Mouse (Mus musculus) megakaryocyte, adult 5-6 weeks (primary cell): ENCODE measurements around the gene Smarca5. TPM values are rescaled to one million over a fixed set of nuclear protein-coding genes. Genes with fewer than 3 reads are reported as not detected.
A peak's percentile ranks its signal among the peaks of the same experiment; 100 is the strongest.

Source experiments
- ATAC-seq: 2 replicates; pipeline ENCODE4 v1.8.0; 2016; ENCODE audit warnings: mild to moderate bottlenecking, inconsistent platforms; ENCODE audit not compliant: poor library complexity, severe bottlenecking
- total RNA-seq, 2 experiments: library from RNA; stranded (forward) in 1 of 2; stranded (reverse) in 1 of 2; fragments of 153-499, 151-499 nt in 1 of 2; fragments of 221-1000, 200-1000 nt in 1 of 2; gene quantifications; 2 replicates each; pipeline versions ENCODE4 v1.2.3 to v1.2.4; 2015 to 2017

The Smarca5 gene
- total RNA-seq (2015) (69.7 and 76.6 TPM in 2 replicates), total RNA-seq (2017) (122 and 140 TPM in 2 replicates)

DNA sequence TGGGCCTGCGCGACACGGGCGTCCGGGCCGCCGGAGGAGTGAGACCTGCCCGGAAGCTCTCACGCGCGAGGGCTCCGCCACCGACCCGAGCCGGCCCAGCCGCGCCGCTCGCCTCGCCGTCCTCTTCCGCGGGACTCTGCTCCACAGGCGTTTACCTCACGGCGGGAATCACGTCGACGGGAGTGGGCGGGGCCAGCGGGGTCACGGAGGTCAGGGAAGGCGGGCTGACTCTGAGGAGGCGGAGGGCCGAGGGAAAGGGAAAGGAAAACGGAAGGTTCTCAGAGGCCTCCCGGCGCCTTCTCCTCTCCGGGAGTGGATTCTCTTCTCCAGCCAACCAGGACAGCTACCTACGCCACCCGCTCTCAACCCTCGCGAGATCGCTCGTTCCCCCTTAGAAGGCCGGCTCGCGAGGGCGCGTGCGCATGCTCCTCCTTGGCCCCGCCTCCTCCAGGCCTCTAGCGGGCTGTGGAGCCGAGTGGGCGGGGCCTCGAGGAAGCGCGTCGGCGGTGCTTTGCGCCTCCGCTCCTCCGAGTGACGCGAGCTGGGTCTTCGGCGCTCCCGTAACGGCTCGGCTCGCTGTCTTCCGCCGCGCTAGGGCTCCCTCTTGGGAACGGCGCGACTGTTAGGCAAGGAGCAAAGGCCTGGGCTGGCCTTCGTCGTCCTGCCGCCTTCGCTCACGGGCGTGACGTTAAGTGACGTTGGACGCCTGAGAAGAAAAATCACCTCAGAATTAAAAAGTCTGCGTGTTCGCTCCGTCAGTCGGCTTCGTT lies at the start of gene Smarca5:
TSS of gene Smarca5 (minus strand) at position 343 of the 770 bp plus-strand sequence.
- peak; percentile 93 for ATAC-seq

DNA sequence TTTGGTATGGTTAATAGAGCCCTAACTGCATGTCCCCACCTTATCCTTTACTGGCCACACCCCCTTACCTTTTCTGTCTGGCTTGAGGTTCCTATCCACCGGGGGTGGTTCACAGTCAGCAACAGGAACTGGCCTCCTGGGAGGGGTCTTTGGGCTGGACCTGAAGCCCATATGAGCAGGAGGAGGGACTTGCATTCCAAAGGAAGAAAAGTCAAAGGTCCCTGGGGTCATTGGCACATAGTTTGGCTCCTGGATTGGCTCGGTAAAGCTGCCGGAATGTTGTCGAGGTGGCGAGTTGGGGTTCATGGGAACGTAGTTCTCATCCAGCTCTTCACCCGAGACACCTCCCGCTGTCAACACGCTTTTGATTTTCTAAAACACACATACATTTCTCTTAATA lies 45.3 kb upstream of the Smarca5 start:
- ATAC-seq: no peak

DNA sequence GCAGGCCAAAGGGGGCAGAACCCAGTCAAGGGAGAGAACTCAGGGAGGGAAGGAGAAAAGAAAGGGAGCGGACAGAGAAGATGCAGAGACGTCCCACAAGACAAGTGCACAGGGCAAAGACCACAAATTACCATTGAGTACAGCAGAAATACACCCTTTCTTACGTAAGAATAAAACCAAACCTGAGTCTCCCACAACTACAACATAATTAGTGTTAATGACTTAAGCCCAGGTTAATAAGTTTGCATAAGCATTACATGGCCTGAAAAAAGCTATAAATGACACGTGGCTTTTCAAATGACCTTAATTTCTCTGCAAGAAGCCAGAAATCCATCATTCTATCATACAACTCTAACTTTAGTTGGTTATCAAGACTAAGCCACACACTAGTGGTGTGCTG lies 44.0 kb upstream of the Smarca5 start:
- ATAC-seq: no peak

DNA sequence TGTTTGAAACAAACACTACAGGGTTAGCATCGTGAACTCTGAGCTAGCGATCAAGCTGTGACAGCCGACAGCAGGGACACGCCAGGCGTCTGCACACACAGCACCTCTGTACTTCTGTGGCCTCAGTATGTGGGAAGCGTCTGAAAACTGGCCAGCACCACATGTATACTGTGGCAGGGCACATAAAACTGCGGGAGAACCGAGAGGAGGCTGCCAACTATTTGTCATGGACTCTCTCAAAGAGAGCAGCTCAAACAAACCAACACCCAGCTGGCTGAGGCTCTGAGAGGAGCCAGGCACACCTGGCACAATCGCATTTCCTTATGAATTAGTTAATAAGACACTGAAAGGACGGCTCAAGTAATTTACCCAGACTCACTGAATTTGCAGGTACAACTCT lies 42.0 kb upstream of the Smarca5 start:
- ATAC-seq: no peak

DNA sequence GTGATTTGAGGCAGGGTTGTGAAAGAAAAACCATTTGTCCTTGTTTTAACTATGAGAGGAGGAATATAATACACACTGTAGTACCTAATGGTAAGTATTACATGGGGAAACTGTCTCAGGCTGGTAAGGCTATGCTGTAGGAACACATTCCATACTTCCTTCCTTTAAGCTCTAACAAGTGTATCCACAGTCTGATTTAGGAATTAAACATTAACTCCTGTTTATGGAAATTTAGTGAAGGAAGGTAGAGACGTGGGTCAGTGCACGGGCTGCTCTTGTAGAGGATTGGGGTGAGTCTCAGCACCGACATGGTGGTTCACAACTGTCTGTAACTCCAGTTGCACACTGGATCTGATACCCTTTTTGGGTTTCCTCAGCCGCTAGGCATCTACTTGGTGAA lies 41.0 kb upstream of the Smarca5 start:
- no peak for ATAC-seq

DNA sequence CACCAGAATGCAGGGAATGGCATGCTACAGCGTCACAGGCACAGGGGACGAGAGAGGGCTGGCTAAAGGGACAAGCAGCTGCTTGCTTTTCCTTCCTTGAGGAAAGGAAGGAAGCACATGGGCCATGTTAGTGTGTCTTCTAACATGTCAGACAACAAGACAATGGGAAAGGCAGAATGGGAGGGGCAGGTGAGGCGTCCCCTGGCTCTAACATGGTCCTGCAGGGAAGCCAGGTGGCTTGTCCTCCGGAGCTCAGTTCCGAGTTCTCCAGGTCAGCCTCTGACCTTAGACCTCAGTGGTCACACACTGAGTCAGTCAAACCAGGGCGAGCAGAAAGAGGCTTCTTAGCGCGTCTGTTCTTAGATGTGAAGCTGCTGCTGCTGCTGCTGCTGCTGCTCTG lies 37.1 kb upstream of the Smarca5 start:
- ATAC-seq: no peak

DNA sequence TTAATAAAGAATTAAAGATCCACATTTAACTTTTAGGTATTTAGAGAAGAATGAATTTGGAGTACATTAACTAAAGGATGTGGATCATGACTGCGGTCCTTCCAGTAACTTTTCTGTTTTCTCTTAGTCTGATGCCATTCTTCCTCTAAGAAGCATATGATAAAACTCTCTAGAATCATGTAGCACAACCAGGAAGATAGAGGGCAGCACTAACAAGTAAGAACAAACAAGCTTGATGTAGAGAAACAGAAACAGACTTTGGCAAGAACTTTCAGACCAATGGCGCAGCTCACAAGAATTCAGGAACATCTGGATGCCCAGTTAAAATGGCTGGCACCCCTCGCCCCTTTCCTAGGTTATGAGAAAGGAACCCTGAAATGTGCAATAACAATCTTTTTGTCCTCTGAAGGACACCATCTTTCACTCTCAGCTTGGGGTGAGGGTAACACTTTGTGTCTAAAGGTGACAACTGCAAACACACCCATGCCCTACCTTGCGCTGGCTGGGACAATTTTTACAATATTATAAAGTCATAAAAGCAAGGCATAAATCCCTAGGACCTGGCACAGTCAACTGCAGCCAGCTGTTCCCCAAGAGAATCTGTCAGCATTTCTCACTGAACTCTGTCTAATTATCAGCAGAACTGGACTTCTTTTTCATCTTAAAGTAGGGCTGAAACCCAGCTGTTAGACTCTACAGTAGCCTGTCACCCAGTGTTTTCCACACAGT lies 33.6 kb upstream of the Smarca5 start:
- peak; percentile 43; the same call in 1 of the 2 replicates for ATAC-seq

DNA sequence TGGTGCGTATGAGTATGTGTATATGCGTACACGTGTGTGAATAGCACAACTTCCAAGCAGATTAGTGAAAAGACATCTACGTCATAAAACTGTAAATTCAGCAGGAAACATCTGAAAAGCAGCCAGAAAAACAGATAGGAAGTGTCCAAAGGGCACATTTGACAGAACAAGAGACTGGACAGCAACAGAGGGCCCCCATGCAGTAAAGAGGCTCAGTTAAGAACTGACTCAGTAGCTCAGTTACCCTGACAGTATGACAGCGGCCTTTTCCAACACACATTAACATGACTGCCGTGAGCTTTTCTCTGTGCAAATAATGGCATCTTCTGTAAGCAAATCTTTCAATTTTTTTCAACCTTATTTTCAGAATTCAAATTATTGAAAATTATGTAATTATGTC lies 29.2 kb upstream of the Smarca5 start:
- ATAC-seq: no peak

DNA sequence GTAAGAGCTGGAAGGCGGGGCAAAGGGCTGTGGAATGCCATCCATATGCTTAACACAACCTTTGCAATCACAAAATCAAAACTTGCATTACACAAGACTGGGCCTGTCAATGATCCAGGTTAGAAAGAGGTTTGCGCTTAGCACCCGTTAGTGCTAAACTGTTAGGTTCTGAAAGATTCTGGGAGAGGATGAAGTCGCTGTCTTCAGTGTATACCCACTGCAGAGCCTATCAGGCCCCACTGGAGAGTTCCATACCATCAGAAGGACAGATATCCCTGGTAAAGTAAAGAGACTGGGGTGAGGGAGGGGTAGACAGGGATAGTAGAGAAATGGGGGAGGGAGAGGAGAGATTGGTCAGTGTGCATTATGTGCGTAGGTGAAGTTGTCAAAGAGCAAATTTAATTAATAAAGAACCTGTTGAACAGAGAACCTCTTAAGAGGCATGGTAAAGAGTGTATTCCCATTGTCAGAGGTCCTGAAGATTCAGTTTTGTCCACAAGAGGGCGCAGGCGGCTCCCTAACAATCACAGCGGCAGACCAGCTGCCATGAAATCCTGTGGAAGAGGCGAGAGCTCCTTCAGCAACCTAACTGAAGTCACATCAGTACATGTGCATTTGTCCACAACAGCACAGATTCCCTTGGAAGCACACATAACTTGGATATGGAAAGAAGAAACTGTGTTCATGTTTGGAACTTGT lies 13.9 kb upstream of the Smarca5 start:
- peak; percentile 94 for ATAC-seq

DNA sequence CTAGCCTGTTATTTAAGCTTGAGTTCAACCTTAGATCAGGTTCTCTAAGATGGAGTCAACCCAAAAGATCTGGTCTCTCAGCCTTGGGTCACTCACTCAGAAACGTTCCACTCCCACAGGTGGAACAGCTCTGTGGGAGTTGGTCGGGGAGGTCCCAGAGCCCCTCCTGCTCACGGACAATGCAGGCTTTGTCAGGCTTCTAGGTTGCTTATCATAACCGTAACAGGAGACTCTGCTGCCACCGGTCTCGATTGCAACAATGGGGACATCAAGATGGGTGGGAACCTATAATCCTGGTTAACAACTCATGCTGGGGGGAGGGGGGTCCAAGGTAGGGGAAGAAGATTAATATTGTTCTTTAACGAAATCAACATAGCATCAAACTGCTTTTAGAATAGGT lies 13.1 kb upstream of the Smarca5 start:
- ATAC-seq: no peak

DNA sequence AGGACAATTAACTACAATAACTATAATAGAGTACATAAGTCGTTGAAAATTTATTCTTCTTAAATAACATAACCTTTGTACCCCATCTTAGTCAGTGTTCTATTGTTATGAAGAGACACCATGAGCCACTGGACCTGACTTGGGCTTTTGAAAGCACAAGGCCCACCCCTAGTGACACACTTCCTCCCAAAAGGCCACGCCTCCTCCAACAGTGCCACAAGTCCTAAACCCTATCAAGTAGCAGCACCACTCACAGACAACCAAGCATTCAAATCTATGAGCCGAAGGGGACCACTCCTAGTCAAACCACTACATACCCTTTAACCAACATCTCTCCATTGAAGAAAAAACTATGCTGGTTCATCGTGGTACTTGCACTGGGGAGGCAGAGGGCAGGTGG lies 9.8 kb upstream of the Smarca5 start:
- 0 out of 2 replicates have a peak, but pooled peaks have one; percentile 36 for ATAC-seq

DNA sequence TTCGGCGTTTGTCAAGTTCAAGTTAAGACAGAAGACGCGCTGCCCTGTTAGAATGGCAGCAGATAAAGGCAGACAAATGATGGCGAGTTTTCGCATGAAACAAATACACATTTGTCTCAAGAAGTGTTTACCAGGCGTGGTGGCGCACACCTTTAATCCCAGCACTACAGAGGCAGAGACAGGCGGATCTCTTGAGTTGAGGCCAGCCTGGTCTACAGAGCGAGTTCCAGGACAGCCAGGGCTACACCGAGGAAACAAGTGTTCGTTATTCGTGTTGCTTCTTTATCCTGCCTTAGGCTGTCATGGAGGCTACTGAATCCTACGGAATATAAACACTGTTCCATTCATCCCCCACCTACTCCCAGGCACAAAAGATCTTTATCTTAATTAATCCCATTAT lies 635 bp upstream of the Smarca5 start:
- ATAC-seq: peak; percentile 2; the same call in 1 of the 2 replicates

DNA sequence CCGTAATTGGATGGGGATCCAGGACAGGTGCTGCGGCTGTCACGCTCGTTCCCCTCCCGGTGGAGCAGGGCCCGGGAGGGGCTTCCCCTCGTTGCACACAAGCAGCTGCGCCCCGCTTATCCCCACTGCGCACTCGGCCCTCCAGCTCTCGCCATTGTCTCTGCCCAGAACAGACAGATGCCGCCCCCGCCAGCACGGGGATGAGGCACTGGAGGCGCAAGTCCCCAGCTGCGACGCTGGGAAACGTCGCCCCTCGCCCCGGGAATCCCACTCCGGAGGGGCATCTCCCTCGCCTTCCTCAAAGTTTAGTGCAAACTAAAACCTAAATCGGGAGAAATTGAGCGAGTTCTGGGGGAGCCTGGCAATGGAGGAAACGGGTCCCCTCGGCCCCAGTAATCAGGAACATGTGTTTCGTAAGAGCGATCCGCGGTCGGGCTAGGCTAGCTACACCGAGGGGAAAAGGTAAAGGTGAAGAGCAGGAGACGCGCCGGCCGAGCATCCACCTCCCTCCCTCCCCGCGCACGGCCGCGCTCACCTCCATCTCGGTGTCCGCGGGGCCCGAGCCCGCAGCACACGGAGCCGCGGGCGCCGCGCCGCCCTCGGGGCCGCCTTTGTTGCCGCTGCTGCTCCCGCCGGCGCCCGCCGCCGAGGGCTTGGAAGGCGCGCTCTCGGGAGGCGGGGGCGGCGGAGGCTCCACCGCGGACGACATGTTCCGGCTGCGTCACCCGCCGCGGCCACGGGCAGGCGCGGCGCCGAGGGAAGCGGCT lies 726 bp downstream of the Smarca5 start:
- peak; percentile 48 for ATAC-seq

DNA sequence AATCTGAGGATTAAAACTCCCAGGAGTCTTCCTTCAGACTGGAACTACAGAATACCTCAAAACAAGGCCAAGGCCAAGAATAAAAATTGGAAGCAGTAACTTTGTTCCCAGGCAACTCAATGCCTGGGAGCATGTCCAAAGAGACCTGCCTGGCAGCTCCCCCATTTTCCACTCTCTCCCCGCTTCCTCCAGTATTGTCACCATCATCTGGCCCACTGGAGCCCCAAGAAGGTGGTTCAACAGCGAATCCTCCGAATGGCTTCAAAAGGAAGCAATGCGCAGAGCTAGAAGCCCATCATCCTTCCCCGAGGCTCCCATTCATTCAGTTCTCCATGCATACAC lies 1.3 kb downstream of the Smarca5 start:
- no peak for ATAC-seq

DNA sequence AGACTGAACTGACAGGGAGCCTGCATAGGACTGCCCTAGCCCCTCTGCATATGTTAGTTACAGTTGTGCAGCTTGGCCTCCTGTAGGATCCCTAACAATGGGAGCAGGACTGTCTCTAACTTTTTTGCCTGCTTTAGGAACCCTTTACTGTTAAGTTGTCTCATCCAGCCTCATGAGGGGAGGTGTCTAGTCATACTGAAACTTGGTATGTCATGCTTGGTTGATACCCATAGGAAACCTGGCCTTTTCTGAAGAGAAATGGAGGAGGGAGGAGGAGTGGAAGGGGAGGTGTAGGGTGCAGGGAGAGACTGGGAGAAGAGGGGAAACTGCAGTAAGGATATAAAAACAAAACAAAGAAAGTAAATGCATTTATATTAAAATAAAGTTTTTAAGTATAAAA lies 7.0 kb downstream of the Smarca5 start:
- ATAC-seq: no peak

DNA sequence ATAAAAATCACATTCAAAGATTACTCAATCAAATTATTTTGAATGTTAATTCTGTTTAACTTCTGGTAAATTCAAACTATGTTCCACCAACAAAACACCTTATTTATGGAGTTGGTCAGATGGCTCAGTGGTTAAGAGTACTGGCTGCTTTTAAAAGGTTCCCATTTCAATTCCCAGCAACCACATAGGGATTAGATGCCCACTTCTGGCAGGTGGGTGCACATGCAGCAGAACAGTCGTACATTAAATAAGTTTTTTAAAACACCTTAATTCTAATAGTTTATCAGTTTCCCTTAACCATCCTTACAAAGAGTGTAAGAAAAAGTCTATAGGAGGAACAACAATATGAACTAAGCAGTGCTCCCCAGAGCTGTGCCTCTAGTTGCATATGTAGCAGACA lies 24.8 kb downstream of the Smarca5 start:
- no peak for ATAC-seq

DNA sequence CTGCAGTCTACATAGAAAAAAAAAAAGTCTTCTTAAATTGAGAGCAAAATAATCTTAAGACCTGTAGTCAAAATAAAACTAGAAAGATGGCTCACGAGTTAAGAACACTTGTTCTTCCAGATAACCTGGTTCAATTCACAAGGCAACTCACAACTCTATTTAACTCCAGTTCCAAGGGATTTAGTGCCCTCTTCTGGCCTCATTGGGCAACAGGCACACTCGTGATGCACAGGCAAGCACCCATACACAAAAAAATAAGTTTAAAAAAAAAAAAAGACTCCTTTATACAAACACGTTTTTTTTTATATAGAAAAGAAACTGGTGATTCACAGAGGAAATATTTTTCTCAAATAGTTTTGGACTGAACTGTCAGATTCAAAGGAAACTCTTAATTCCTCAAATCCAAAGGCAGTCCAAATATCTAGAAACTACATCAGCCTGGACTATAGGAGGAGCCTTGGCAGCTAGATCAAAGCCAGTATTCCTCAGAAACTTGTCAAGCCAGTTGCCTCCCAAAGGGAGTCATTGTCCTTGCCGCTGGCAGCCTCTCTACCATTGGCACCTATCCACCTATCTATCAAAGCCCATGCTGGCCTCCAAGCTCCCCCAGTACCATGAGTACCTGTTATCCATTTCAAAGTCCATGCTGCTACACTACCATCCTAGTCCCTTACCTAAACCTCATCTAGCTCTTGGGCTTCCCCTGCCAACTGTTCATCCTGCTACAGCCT lies 28.5 kb downstream of the Smarca5 start:
- ATAC-seq: no peak

DNA sequence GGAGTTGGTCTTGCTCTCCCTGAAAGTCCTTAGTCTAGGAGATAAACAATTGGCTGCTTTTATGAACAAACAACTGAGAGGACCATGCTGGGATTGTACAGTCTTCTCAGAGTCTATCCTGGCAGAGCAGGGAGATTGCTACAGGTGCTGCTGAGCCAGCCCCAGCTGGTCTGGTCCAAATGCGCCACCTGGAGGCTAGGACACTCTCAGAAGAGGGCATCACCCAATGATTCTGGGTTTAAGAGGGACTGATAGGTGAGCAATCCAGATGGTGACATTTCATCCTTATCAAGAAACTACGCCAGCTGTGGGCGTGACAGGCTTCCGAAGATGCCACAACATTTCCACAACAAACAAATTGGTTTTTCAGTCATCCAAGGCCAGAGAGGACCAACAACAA lies 51.2 kb downstream of the Smarca5 start:
- ATAC-seq: peak; percentile 74

DNA sequence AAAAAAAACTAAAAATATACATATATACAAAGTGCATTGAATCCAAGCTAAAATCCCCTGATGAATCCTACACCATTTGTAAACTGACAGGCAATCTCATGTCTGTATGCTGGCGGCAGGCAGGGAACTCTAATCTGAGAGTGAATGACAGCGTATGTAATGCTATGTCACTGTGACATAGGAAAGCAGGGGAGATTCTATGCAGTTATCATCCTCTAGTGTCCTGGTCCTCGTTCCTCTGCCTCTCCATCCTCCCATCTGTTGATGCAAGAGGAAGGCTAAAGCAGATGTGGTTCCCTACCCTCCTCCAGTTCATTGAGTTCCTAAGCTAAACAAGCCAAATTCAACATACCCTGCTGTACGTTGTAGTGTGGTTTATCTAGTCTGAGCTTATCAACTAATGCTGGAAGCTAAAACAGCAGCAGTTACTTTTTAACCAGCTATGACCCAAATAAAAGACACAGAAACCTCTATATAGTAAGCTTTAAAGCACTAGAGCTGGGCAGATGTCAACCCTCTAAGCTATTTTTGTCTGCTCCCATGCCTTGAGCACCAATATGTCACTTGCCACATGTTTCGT lies 55.5 kb downstream of the Smarca5 start:
- no peak for ATAC-seq

DNA sequence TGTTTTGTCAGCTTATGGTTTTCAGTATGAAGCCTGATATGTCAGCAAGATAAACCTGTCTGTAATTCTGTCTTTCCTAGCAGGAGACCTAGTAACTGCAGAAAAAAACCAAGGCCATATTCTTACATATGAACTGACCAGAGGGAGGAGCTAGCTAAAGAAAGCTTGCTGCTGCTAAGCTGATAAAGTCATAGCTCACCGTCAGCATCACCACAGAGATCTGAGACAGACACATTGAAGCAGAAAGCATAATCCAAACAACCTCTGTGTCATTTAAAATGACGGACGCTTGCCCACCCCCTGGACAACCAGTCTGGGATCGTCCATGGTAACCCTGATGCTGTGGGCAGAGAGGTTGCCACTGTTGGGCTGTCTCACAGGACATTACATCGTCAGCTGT lies 56.7 kb downstream of the Smarca5 start:
- no peak for ATAC-seq
